Mouse (Mus musculus) liver, embryonic 14.5 days (tissue): ENCODE data around the gene Nbeal2. TPM values are rescaled to one million over a fixed set of nuclear protein-coding genes. Genes with fewer than 3 reads are reported as not detected.

ENCODE experiments used
- ATAC-seq: fragments of 200-750 bp; cut with Nextera tagmentation; 2 replicates; pipeline ENCODE4 v1.8.0; 2017; ENCODE audit warnings: moderate number of reproducible peaks, mild to moderate bottlenecking, moderate library complexity; ENCODE audit not compliant: insufficient read depth
- DNase-seq, 3 experiments: peaks; one replicate each; pipeline ENCODE4 v3.0.0-alpha.2; 2012 to 2013; ENCODE audit warnings: low read depth in 3 of 3, low spot score in 3 of 3
- H3K27ac ChIP-seq: fragments of 300-500 bp; sonication (generic); 2 replicates; pipeline ENCODE4 v1.5.1; 2014; ENCODE audit warnings: moderate library complexity, mild to moderate bottlenecking, control low read depth, inconsistent platforms
- H3K27me3 ChIP-seq: fragments of 300-500 bp; sonication (generic); 2 replicates; pipeline ENCODE4 v1.6.1; 2014; ENCODE audit warnings: mild to moderate bottlenecking, low read length, moderate library complexity; ENCODE audit not compliant: control insufficient read depth, insufficient read depth
- H3K36me3 ChIP-seq: fragments of 300-500 bp; sonication (generic); replicated peaks from 2 replicates; pipeline ENCODE4 v1.6.1; 2014; ENCODE audit warnings: low read depth; ENCODE audit not compliant: control insufficient read depth, insufficient read depth
- H3K4me1 ChIP-seq, 2 experiments: fragments of 200-500 bp in 1 of 2; fragments of 300-500 bp in 1 of 2; sonication (generic) in 1 of 2; replicated peaks; 2 replicates each; pipeline ENCODE4 v1.6.1; 2012 to 2014; ENCODE audit warnings: antibody characterized with exemption in 1 of 2, inconsistent platforms in 1 of 2, low read length in 1 of 2; ENCODE audit not compliant: control insufficient read depth in 2 of 2, insufficient read depth in 2 of 2
- H3K4me2 ChIP-seq: fragments of 300-500 bp; sonication (generic); 2 replicates; pipeline ENCODE4 v1.6.1; 2014; ENCODE audit warnings: low read depth, mild to moderate bottlenecking, control low read depth, moderate library complexity
- H3K4me3 ChIP-seq, 2 experiments: fragments of 200-500 bp in 1 of 2; fragments of 300-500 bp in 1 of 2; sonication (generic) in 1 of 2; 2 replicates each; pipeline ENCODE4 v1.5.1; 2012 to 2014; ENCODE audit warnings: low read depth in 2 of 2, low read length in 2 of 2, mild to moderate bottlenecking in 2 of 2, control low read depth in 1 of 2, inconsistent platforms in 1 of 2, moderate library complexity in 1 of 2; ENCODE audit not compliant: insufficient read depth in 1 of 2
- H3K9ac ChIP-seq: fragments of 300-500 bp; sonication (generic); replicated peaks from 2 replicates; pipeline ENCODE4 v1.6.1; 2014; ENCODE audit warnings: mild to moderate bottlenecking, control low read depth, moderate library complexity
- H3K9me3 ChIP-seq: fragments of 300-500 bp; sonication (generic); 2 replicates; pipeline ENCODE4 v1.6.1; 2016; ENCODE audit warnings: low read length, mixed read lengths; ENCODE audit not compliant: control insufficient read depth
- CTCF ChIP-seq: IDR thresholded peaks from 2 replicates; pipeline ENCODE4 v1.5.1; 2016; ENCODE audit warnings: antibody characterized with exemption, low read depth, control low read depth
- EP300 ChIP-seq: IDR thresholded peaks from 2 replicates; pipeline ENCODE4 v1.6.1; 2016; ENCODE audit warnings: antibody characterized with exemption, low read depth
- WGBS: fragments of 180-500 bp; shearing (Covaris S2); extraction: QIAGEN DNeasy Blood & Tissue Kit; methylation state at CpG from one replicate; pipeline ENCODE4 v1.1.7; 2014; ENCODE audit not compliant: insufficient replicate concordance; 5-methylcytosine and 5-hydroxymethylcytosine counted together
- polyA plus RNA-seq, 2 experiments: library from polyadenylated mRNA; depleted of rRNA in 1 of 2; stranded (reverse) in 1 of 2; unstranded in 1 of 2; fragments of >200 nt; fragmentation: Nextera tagmentation in 1 of 2; extraction: Ambion mirVana in 1 of 2; gene quantifications; 2 replicates each; pipeline versions ENCODE4 v1.2.1 to v1.2.3; 2012 to 2014

Gene Nbeal2
- polyA plus RNA-seq, 2 experiments: 1.6 to 4.3 TPM

DNA sequence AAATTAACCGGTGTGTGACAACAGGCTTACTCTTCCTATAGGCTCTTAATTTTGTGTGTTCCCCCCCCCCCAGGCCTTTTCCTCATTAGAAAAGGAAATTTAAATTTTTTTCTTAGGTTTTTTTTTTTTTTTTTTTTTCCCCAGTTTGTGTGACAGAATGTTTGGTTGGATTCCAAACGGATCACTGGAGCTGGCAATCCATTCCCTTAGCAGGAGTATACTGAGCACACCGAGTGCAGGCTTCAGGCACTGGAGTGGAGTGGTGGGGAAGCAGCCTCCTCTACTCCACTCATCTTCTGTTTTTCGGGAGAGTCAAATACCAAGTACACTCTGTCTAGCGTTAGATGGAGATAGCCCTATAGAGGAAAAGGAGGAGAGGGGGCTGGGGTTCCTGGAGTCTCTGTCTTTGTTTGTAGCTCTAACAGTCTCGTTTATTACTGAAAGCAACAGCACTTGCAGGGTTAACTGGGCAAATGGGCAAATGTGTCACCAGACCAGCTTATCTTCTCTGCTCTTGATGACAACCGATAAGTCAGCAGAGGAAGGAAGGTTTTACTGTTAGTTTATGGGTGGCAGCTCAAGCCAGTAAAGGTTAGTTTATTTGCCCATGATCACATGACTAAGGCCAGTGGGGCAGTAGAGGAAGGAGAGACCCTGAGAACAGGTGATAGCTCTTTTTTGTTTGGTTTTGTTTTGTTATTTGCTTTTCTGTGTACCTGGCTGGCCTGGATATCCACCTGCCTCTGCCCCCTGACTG lies 7.1 kb upstream of the Nbeal2 start:
- Histone ChIP-seq H3K27me3 (no peaks in the 10 kb centered on the region), H3K9me3 (no peaks in the 10 kb centered on the region), H3K9ac (no peak overlapping the region), H3K4me2 (no peak overlapping the region), H3K4me3 (no peak overlapping the region), H3K4me1 (peaks cover 31 to 67% of the 10 kb centered on the region in 2 experiments), H3K36me3 (no peaks in the 10 kb centered on the region), H3K27ac (no peak overlapping the region)
- ATAC-seq: no peak
- no peak for DNase-seq
- WGBS: 42% methylated on average over 7 of the region's 7 CpGs
- TF ChIP-seq CTCF (no peak), EP300 (no peak)

DNA sequence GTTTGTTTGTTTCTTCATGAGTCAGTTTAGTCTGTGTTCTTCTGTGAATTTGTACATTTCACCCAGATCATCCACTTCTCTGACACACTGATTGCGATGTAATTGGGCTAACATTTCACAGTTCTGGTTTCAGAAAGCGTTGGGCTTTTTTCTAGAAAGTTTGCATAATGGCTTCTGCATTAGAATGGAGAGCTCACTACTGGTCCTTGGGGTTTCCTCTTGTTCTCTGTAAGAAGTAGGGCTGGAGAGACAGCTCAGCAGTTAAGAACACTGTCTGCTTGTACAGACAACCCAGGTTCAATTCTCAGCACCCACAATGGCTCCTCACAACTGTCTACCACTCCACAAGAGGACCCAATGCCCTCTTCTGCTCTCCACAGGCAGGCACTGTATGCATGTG lies 6.2 kb upstream of the Nbeal2 start:
- no peak overlapping the region for H3K27ac ChIP-seq
- ATAC-seq (no peak), DNase-seq (no peak)
- no peaks in the 10 kb centered on the region for H3K27me3 ChIP-seq
- no peak overlapping the region for H3K4me3 ChIP-seq
- WGBS: 70% methylated on average over 2 of the region's 2 CpGs
- no peak overlapping the region for H3K4me2 ChIP-seq
- no peaks in the 10 kb centered on the region for H3K9me3 ChIP-seq
- H3K36me3 ChIP-seq: no peaks in the 10 kb centered on the region
- no peak for TF ChIP-seq EP300
- no peak for TF ChIP-seq CTCF
- peaks cover 31 to 67% of the 10 kb centered on the region in 2 experiments for H3K4me1 ChIP-seq
- no peak overlapping the region for H3K9ac ChIP-seq

GRCm38 (mm10) chr9:110659521-110659920 lies 5.6 kb upstream of the Nbeal2 start:
- Histone ChIP-seq H3K27me3 (no peaks in the 10 kb centered on the region), H3K27ac (no peak overlapping the region), H3K4me1 (peaks cover 33 to 66% of the 10 kb centered on the region in 2 experiments), H3K9me3 (no peaks in the 10 kb centered on the region), H3K4me3 (no peak overlapping the region), H3K36me3 (no peaks in the 10 kb centered on the region), H3K4me2 (no peak overlapping the region), H3K9ac (no peak overlapping the region)
- ATAC-seq (no peak), DNase-seq (no peak)
- WGBS: 69% methylated on average over 12 of the region's 12 CpGs
- TF ChIP-seq EP300 (no peak), CTCF (no peak)

DNA sequence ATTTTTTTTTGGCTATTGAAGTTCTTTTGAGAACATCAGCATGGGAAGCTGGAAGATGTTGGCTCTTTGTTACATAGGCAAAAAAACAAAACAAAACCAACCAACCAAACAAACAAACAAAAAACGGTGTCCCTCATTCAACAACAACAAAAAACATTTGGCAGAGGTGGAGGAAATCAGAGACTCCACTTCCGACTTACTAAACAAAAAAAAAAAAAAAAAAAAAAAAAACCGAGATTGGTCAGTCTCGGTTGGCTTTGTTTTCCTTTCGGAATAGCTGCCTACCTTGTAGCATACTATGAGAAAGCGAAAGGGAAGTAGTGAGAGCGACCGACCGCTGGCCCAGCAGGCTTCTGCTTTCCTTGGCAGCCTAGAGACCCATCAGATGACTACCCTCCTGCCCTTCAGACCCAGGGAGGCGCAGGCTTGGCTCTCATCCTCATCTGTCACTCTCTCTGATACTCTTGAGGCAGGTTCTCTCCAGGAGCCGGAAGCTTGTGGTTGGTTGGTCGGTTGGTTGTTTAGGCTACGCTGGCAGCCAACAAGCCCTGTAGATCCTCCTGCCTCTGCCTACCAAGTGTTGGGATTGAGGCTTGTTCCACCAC lies 3.6 kb upstream of the Nbeal2 start:
- ATAC-seq: no peak
- TF ChIP-seq EP300 (no peak), CTCF (no peak)
- Histone ChIP-seq H3K36me3 (no peaks in the 10 kb centered on the region), H3K9me3 (no peaks in the 10 kb centered on the region), H3K9ac (peak overlapping the region; percentile 78), H3K27ac (peak overlapping the region; percentile 69), H3K4me3 (peak overlapping the region; percentile 82 to 90), H3K27me3 (peaks cover 12% of the 10 kb centered on the region), H3K4me1 (peaks cover 36 to 66% of the 10 kb centered on the region in 2 experiments), H3K4me2 (peak overlapping the region; percentile 87)
- 7% methylated on average over 13 of the region's 13 CpGs for WGBS
- DNase-seq: no peak
